10 mouse cellular contexts compared by ENCODE assay signal in genomic region chr5:147070791-147071516, GRCm38 (mm10). TPM values are rescaled to one million over a fixed set of nuclear protein-coding genes. Genes with fewer than 3 reads are reported as not detected.
DNase-seq lines count a peak whose midpoint lies in the region; ATAC-seq and TF ChIP-seq lines count a peak whose summit lies in the region.
"Had no signal": no experiment of that assay in that cellular context is flagged by ENCODE, and none has a peak within 500 bp of the region (broad histone marks: within the 10 kb centered on the region; RNA-seq: fewer than 3 reads in every experiment).

No protein-coding gene starts in this region.

- H3K4me2 ChIP-seq in limb, embryonic 15.5 days: no peak overlapping the region
- H3K4me2 ChIP-seq: embryonic facial prominence, embryonic 12.5 days; hindbrain, embryonic 14.5 days; limb, embryonic 12.5 days had no signal

- 70% methylated on average over 16 of the region's 16 CpGs for WGBS in limb, embryonic 15.5 days
- 74% methylated on average over 16 of the region's 16 CpGs for WGBS in limb, embryonic 10.5 days
- WGBS in small intestine, adult 2 months: 78% methylated on average over 16 of the region's 16 CpGs

- H3K4me3 ChIP-seq in limb, embryonic 15.5 days: no peak overlapping the region
- no peak overlapping the region for H3K4me3 ChIP-seq in limb, embryonic 10.5 days
- H3K4me3 ChIP-seq in small intestine, adult 2 months (ENCODE audit: low read depth, low read length): no peak overlapping the region
- H3K4me3 ChIP-seq: embryonic facial prominence, embryonic 12.5 days; limb, embryonic 12.5 days had no signal

- DNase-seq in limb, embryonic 10.5 days (ENCODE audit: low spot score): no peak
- DNase-seq in adrenal gland, postnatal 36 days: peak; percentile 30 to 50
- peak; percentile 69 for DNase-seq in kidney, adult 9 months
- no peak for DNase-seq in right cerebral cortex, postnatal 10 days (ENCODE audit: low spot score in 2 of 2)
- no peak for DNase-seq in embryo, embryonic 9.5 days (ENCODE audit: extremely low spot score)

- no peak for TF ChIP-seq POLR2A in small intestine, adult 2 months (IDR thresholded peaks at IDR 0.05; ENCODE audit: low read depth, low read length)

- no peaks in the 10 kb centered on the region for H3K27me3 ChIP-seq in limb, embryonic 15.5 days
- no peaks in the 10 kb centered on the region for H3K27me3 ChIP-seq in limb, embryonic 10.5 days (ENCODE audit: low read depth, poor library complexity, severe bottlenecking)
- no peaks in the 10 kb centered on the region for H3K27me3 ChIP-seq in small intestine, adult 2 months (ENCODE audit: control insufficient read depth, insufficient read depth, low read length)
- H3K27me3 ChIP-seq: embryonic facial prominence, embryonic 12.5 days; limb, embryonic 12.5 days had no signal

- peaks cover 18% of the 10 kb centered on the region for H3K4me1 ChIP-seq in limb, embryonic 15.5 days
- peaks cover 14% of the 10 kb centered on the region for H3K4me1 ChIP-seq in limb, embryonic 10.5 days
- H3K4me1 ChIP-seq in small intestine, adult 2 months (ENCODE audit: control insufficient read depth, insufficient read depth, insufficient read length, low read length): peaks cover 10% of the 10 kb centered on the region; the same call in 1 of the 2 replicates

- no peak for ATAC-seq in limb, embryonic 15.5 days (ENCODE audit: insufficient number of reproducible peaks, low FRiP score, low TSS enrichment, low read depth)

- no peak overlapping the region for H3K9ac ChIP-seq in limb, embryonic 15.5 days
- H3K9ac ChIP-seq: embryonic facial prominence, embryonic 12.5 days; hindbrain, embryonic 14.5 days; limb, embryonic 12.5 days had no signal

- H3K27ac ChIP-seq in limb, embryonic 15.5 days: 0 out of 2 replicates have a peak overlapping the region, but pooled peaks have one; percentile 18
- H3K27ac ChIP-seq in limb, embryonic 10.5 days: no peak overlapping the region
- H3K27ac ChIP-seq in small intestine, adult 2 months (ENCODE audit: insufficient read depth, low read depth, low read length): peak overlapping the region; percentile 57
- H3K27ac ChIP-seq: embryonic facial prominence, embryonic 12.5 days; hindbrain, embryonic 14.5 days; limb, embryonic 12.5 days had no signal

- H3K36me3 ChIP-seq in limb, embryonic 15.5 days: no peaks in the 10 kb centered on the region
- H3K36me3 ChIP-seq in limb, embryonic 10.5 days: no peaks in the 10 kb centered on the region
- no peaks in the 10 kb centered on the region for H3K36me3 ChIP-seq in small intestine, adult 2 months (ENCODE audit: control insufficient read depth, insufficient read depth, low read length)
- H3K36me3 ChIP-seq: embryonic facial prominence, embryonic 12.5 days; limb, embryonic 12.5 days had no signal

- H3K9me3 ChIP-seq in limb, embryonic 15.5 days: no peaks in the 10 kb centered on the region
- no peaks in the 10 kb centered on the region for H3K9me3 ChIP-seq in limb, embryonic 10.5 days (replicated peaks)
- H3K9me3 ChIP-seq: embryonic facial prominence, embryonic 12.5 days; limb, embryonic 12.5 days had no signal

- no peak for TF ChIP-seq CTCF in small intestine, adult 2 months (IDR thresholded peaks at IDR 0.05; ENCODE audit: extremely low read depth, insufficient read length, insufficient replicate concordance, low read depth, low read length)

RNA-seq across cellular contexts. Expression of gene Lnx2, which starts 5.4 kb away (rescaled TPM):
- polyA plus RNA-seq in limb, embryonic 15.5 days (2015; fragmentation: Nextera tagmentation; extraction: Ambion mirVana): 14.2 and 15.7 TPM in 2 replicates
- polyA plus RNA-seq in limb, embryonic 10.5 days (2016; fragmentation: Nextera tagmentation; extraction: Ambion mirVana): 10.4 and 12.0 TPM in 2 replicates
- total RNA-seq in adrenal gland, postnatal 36 days (2021): 10 to 100 TPM; 11.8 to 17.3 TPM
- 24.6 and 44.9 TPM in 2 replicates for polyA plus RNA-seq in small intestine, adult 2 months (2012; rRNA removed)

RNA-seq across cellular contexts. Expression of gene Polr1d, which starts 5.9 kb away (rescaled TPM):
- polyA plus RNA-seq in limb, embryonic 15.5 days (2015; fragmentation: Nextera tagmentation; extraction: Ambion mirVana): 135 and 145 TPM in 2 replicates
- 129 and 149 TPM in 2 replicates for polyA plus RNA-seq in limb, embryonic 10.5 days (2016; fragmentation: Nextera tagmentation; extraction: Ambion mirVana)
- total RNA-seq in adrenal gland, postnatal 36 days (2021): 100 to 1,000 TPM; 127 to 139 TPM
- polyA plus RNA-seq in small intestine, adult 2 months (2012; rRNA removed): 17.2 and 33.0 TPM in 2 replicates

Comparison
In these comparisons a context has a peak if more than half of its experiments do, and no peak if none do; other contexts are left out.
1. DNase-seq: peak in adrenal gland, postnatal 36 days (2 of 2) and kidney, adult 9 months (single experiment); none in limb, embryonic 10.5 days (single experiment), right cerebral cortex, postnatal 10 days (0 of 2) and embryo, embryonic 9.5 days (single experiment).